Mouse (Mus musculus) kidney, postnatal 4 days (tissue): ENCODE measurements around the gene Schip1.
A peak's percentile ranks its signal among the peaks of the same experiment; 100 is the strongest.

Experiments
- DNase-seq, 2 experiments: peaks; one replicate each; pipeline ENCODE4 v3.0.0; 2021; ENCODE audit warnings: mixed read lengths in 2 of 2

Gene Schip1

DNA sequence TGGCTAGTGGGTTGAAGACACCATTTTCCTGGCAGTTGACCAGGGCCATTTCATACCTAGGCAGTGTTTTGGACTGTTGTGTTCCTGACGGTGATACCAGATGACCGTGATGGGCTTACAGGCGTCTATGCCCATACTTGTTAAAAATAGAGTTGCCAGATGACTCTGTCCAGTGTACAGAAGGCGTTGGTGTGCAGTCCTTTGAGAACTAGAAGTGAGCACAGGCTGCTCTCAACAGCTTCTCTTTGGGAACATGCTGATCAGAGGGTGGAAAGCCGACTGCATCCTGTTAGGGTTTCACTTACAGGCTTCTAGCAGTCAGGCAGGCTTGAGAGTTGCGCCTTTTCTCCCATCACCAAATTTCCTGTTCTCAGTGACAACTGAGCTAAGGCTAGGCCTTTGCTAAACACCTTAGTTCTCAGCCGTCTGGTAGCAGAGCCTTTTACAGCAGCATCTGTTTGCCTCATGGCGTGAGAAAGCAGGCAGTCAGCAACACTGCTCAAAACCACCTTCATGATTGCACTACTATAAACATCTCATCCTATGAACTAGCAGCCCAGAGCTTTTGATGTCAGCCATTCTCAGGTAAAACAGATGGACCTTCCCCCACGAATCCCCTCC is 524.7 kb downstream of the Schip1 start:
- no peak for DNase-seq

GRCm38 (mm10) chr3:68590436-68590835 is 525.8 kb downstream of the Schip1 start:
- DNase-seq, result peak in 1 of 2 experiments; percentile 40

DNA sequence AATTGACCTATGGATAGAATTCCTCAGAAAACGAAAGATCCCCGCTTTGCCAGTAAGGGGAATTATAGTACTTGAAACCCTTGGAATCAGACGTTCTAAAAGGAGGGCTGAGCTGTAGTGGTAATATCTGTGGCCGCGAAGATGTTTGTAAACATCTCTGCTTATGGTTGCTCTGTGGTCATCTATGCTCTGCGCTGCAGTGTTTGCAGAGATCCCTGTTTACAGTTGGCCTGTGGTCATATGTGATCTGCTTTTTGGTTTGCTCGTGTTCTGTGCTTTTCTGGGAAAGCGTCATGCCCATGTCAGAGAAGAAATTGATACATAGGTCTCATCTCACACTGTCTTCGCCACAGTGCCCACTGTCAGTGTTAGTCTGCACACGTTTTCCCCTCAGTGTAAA is 528.0 kb downstream of the Schip1 start:
- no peak for DNase-seq

DNA sequence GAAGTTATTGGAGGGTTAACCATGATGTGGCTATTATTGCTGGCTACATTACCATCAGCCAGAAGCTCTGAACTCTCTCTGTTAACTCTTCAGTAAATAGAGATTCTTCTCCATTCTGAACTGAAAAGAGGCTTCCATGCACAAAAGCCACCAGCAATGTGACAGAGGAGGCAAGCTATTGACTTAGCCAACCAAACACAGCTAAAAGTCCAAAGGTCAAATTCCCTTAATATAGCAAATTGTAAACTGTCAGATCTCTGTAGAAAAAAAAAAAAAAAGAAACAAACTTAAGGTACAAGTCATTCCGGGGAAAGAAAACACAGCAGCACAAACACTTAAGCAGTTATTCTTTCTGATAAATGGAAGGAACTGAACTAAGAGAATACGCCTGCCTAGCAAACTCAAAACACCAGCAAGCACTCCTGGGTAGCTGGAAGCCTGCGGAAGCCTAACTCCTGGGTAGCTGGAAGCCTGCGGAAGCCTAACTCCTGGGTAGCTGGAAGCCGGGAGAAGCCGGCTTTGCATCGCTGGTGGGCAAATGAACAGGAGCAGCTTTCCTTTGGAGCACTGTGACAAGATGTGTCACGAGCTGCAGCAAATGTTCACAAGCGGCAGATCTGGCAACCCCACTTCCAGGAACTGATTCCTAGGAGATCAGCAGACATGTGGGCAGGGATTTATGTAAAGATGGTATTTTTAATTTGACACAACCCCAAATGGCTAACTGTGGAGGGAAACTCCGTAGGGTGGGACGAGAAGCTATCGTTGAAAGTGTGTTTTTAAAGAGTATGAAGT is 528.7 kb downstream of the Schip1 start:
- DNase-seq, result no peak

DNA sequence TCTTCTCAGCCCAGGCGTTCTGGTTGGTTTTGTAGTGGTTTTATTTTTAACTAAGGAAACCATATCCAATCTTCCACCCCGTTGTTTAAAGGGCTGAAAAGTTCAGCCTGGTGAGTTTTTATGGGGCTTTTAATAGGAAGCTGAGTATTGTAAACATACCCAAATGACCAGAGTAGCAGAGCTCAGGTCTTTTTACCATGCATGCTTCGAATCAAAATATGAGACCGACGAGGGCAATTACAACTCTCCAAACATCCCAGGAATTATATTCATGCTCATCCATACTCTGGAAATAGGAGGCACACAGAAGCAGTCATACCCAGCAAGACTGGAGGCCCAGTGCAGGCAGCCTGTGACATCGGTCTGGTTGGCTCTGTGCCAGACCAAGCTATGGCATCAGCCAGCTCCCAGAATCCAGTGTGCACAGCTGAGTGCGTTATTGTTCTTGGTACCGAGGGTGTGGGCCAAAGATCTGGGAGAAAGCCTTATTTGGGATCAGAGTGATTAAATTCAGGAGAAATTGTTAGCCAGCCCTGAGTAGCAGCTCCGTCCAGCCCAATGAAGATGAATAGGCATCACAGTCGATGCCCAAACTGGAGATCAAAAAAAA is 530.8 kb downstream of the Schip1 start:
- peak; percentile 40 to 52 for DNase-seq

DNA sequence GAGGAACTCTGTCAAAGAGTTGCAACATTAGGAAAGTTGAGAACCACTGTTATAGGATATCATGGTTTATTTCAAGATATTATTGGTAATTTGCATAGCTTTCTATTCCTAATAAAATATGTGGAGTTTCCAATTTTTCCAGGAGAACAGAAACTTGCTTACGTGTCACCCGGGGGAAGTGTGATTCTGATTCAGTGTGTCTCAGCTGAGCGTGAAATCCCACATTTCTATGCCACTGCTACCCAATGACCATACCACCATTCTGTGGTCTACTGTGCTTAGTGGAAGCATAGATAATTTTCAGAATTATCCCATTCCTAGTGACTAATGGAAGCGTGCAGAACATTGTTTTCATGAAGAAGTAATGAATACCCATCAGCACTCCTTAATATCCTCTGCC is 532.3 kb downstream of the Schip1 start:
- DNase-seq, result no peak

- no peak for DNase-seq
These were observed 538.3 kb downstream of the Schip1 start for GRCm38 (mm10) chr3:68602891-68603290.

DNA sequence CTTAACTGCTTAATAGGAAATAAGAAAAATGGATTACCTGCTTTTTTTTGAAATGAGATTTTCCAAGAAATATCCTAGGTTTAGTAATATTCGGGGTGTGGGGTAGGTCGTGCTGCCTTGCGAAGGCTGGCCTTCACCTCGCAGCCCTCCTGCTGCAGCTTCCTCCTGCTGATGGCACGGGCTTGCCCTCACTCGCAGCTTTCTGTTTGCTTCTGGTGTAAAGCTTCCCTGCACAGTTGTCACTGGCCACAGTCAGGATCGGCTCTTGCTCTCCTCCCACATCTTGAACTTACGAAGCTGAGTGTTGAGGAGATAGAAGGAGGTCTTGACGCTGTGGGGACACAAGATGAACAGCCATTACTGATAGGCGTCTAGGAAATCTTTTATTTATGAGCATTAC is 539.9 kb downstream of the Schip1 start:
- DNase-seq, result no peak

DNA sequence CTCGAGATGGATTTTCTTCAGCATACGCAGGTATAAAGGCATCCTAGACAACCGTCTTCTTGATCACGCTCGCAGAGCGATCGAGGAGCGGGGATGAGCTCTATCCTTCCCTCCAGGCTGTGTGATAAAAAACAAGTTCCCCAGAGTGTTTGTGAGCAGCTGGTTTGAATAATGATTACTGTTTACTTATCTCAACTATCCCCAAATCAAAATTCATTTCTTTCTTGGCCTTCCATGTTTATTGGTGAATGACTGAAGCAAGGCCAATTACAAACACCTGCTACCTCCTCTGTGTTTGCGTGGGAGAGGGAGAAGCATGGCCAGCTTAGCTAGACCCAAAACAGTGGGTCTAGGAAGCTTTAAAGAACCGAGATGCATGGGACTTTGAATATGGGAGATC is 540.4 kb downstream of the Schip1 start:
- DNase-seq, result no peak

GRCm38 (mm10) chr3:68605942-68606603 is 541.5 kb downstream of the Schip1 start:
- DNase-seq, result no peak

GRCm38 (mm10) chr3:68606730-68607129 is 542.1 kb downstream of the Schip1 start:
- no peak for DNase-seq

GRCm38 (mm10) chr3:68607336-68607735 is 542.7 kb downstream of the Schip1 start:
- no peak for DNase-seq

DNA sequence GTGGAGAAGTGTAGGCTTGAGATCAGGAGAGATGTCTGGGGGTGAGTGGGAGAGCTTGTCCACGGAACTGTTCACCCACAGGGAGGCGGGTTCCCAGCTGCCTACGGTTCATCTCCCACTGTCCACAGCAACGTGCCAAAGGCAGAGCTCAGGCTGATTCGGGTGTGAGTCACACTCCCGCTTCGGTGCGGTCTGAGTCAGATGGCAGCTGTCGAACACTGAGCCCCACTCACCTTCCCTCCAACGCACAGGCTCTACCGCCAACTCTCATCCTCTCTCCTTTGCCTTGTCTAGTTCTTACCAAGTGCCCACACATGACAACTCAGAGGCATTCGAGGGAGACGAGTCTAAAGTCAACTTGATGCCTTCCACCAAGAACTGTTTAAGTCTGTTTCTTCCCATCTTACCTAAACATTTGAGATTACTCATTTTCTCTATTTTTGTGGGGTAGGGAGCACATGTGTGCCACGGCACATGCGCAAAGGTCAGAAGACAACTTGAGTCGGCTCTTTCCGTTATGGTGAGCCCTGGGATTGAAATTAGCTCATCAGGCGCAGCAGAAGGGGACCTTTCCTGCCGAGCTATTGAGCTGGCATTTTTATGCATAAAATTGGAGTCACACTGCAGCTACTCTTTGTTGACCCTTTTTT is 544.4 kb downstream of the Schip1 start:
- peak in 1 of 2 experiments; percentile 44 for DNase-seq

GRCm38 (mm10) chr3:68610011-68610410 is 545.4 kb downstream of the Schip1 start:
- DNase-seq, result no peak

DNA sequence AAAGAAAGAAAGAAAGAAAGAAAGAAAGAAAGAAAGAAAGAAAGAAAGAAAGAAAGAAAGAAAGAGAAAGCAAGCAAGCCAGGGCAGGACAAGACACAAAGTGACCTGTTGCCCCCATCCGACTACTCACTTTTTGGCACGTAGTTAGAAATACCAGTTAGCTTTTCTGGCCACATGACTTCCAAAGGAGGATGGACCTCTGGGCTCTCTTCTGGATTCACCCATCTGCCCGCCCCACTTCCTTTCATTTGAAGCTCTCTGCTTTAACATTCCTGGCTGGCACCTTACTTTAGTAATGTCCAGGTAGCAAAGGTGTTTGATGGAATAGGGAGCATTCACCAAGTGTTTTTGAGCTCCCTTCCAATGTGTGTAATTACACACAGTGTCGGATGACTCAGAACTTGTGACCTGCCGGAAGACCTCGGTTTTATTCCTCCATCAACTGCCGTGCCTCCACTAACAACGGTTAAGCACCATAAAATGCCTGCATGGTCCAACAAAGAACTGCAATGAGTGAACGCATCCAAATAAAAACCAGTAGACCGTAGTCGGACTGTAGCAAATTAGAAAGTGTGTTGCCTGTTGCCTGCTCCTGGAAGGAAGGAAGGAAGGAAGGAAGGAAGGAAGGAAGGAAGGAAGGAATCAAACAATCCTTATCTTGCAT is 546.1 kb downstream of the Schip1 start:
- DNase-seq, result peak in 1 of 2 experiments; percentile 30

DNA sequence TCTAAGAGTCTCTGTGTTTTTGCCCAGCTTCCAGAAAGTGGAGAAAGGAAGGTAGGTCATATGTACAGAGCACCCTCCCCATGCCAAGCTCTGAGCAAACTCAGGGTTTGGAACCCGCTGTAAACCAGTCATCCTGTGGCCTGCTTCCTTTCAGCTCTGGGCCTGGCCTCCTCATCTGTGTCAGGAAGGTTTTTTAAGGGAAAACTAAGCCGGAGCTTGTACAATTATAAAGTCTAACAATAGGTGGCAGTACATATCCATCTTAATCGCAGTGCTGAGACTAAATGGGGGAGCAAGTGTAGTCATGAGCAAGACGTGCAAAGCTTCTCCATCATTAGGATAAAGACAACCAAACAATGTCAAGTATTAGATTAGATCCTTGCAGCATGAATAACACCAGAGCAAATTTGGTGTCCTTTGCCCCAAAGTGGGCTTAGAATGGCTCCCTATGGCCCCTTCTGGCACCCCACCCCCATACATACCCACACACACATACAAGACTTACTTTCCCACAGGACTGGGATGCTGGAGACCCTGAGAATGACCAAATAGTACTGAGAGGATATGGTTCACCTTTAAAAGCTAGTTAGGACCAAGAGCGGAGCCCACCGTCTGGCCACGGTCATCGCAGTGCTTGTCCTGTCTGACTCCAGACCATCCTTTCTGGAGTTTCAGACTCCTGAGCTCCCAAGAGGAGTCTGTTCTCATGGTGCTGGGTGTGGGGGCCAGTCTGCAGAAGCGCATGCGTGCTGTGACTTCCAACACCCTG is 550.6 kb downstream of the Schip1 start:
- no peak for DNase-seq

GRCm38 (mm10) chr3:68616363-68616762 is 551.8 kb downstream of the Schip1 start:
- DNase-seq, result no peak

GRCm38 (mm10) chr3:68617708-68618107 is 553.1 kb downstream of the Schip1 start:
- no peak for DNase-seq

DNA sequence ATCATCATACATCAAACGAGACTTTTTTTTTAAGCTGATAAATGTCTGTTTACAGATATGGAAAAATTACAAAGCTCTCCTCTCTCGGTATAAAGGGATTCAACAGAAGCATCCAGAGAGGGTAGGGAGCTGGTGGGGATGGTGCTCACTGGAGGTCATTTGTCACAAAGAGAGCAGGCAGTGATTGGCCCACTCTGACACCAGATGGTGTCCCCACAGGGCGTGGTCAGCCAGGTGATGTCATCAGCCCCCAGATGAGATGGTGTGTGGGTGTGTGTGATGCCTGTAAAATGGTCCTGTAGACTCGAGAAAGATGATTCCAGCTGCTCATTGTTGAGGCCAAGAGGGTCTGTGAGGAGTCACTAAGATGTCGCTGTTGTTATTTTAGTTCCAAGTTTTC is 554.5 kb downstream of the Schip1 start:
- no peak for DNase-seq

GRCm38 (mm10) chr3:68621971-68622370 is 557.4 kb downstream of the Schip1 start:
- no peak for DNase-seq

GRCm38 (mm10) chr3:68623036-68623435 is 558.4 kb downstream of the Schip1 start:
- DNase-seq, result no peak

- DNase-seq, result no peak
These were observed 559.9 kb downstream of the Schip1 start for GRCm38 (mm10) chr3:68624471-68624870.
